Mouse (Mus musculus): ENCODE data around the gene Tulp2. TPM values are rescaled to one million over a fixed set of nuclear protein-coding genes. Genes with fewer than 3 reads are reported as not detected.
"Not testable (repeated sequence)": the region's sequence is repeated elsewhere in the genome, so short reads cannot be mapped to it uniquely, and the experiment has no call there.

The Tulp2 gene
- polyA plus RNA-seq, 1 experiment from 2014 or later: 0.92 TPM

- no peaks in the 10 kb centered on the region for H3K36me3 ChIP-seq
- 13% methylated on average over 16 of the region's 16 CpGs for WGBS
- H3K9ac ChIP-seq: no peak overlapping the region
- H3K4me3 ChIP-seq: no peak overlapping the region
- H3K4me2 ChIP-seq (replicated peaks): 0 out of 2 replicates have a peak overlapping the region, but pooled peaks have one; percentile 11
- H3K9me3 ChIP-seq: no peaks in the 10 kb centered on the region
- peak overlapping the region; percentile 57 for H3K27ac ChIP-seq
- H3K27me3 ChIP-seq: no peaks in the 10 kb centered on the region
- no peak for ATAC-seq (ENCODE audit: insufficient number of reproducible peaks, insufficient read depth, low FRiP score, low TSS enrichment)
- peaks cover 5% of the 10 kb centered on the region for H3K4me1 ChIP-seq
These were observed 33.8 kb downstream of the Tulp2 start for GRCm38 (mm10) chr7:45515436-45515835.

- H3K27me3 ChIP-seq; H3K9me3 ChIP-seq; ATAC-seq (ENCODE audit: insufficient number of reproducible peaks, insufficient read depth, low FRiP score, low TSS enrichment); H3K36me3 ChIP-seq; H3K4me1 ChIP-seq; H3K9ac ChIP-seq; H3K4me3 ChIP-seq; H3K4me2 ChIP-seq (replicated peaks); H3K27ac ChIP-seq: not testable (repeated sequence)
- 73% methylated on average over 5 of the region's 5 CpGs for WGBS
These were observed 35.2 kb downstream of the Tulp2 start for GRCm38 (mm10) chr7:45516846-45517245.

DNA sequence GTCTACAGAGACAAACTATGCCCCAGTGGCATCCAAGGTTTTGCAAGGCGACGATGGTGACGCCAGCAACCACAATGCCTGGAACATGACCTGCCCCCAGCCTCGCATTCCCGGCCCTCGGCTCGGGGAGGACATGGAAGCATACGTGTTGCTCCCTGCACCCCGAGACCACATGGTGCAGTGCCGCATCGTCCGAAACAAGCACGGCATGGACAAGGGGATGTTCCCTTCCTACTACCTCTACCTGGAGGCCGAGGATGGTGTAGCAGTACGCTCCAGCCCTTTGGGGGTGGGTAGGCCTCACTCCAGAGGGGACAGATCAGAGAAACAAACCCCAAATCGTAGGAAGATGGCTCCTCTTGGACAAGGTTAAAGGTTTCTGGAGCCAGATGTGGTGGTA is 36.9 kb downstream of the Tulp2 start:
- H3K27ac ChIP-seq: no peak overlapping the region
- WGBS: 92% methylated on average over 16 of the region's 16 CpGs
- H3K9ac ChIP-seq: no peak overlapping the region
- H3K4me1 ChIP-seq: peaks cover 14% of the 10 kb centered on the region
- H3K36me3 ChIP-seq: no peaks in the 10 kb centered on the region
- ATAC-seq (ENCODE audit: insufficient number of reproducible peaks, insufficient read depth, low FRiP score, low TSS enrichment): no peak
- H3K4me3 ChIP-seq: no peak overlapping the region
- H3K4me2 ChIP-seq (replicated peaks): no peak overlapping the region
- H3K9me3 ChIP-seq: no peaks in the 10 kb centered on the region
- no peaks in the 10 kb centered on the region for H3K27me3 ChIP-seq

GRCm38 (mm10) chr7:45519345-45520120 is 37.9 kb downstream of the Tulp2 start:
- 0 out of 2 replicates have a peak, but pooled peaks cover 3% of the 10 kb centered on the region for H3K36me3 ChIP-seq
- WGBS: 79% methylated on average over 8 of the region's 8 CpGs
- ATAC-seq (ENCODE audit: insufficient number of reproducible peaks, insufficient read depth, low FRiP score, low TSS enrichment): no peak
- no peaks in the 10 kb centered on the region for H3K9me3 ChIP-seq
- no peak overlapping the region for H3K4me3 ChIP-seq
- no peak overlapping the region for H3K4me2 ChIP-seq (replicated peaks)
- no peak overlapping the region for H3K27ac ChIP-seq
- H3K27me3 ChIP-seq: no peaks in the 10 kb centered on the region
- H3K9ac ChIP-seq: no peak overlapping the region
- H3K4me1 ChIP-seq: peaks cover 19% of the 10 kb centered on the region

- Histone ChIP-seq H3K9ac (no peak overlapping the region), H3K36me3 (0 out of 2 replicates have a peak, but pooled peaks cover 8% of the 10 kb centered on the region), H3K27ac (no peak overlapping the region), H3K4me2 (replicated peaks) (no peak overlapping the region), H3K9me3 (no peaks in the 10 kb centered on the region), H3K4me3 (no peak overlapping the region), H3K4me1 (peaks cover 24% of the 10 kb centered on the region), H3K27me3 (no peaks in the 10 kb centered on the region)
- WGBS: 93% methylated on average over 7 of the region's 7 CpGs
- no peak for ATAC-seq (ENCODE audit: insufficient number of reproducible peaks, insufficient read depth, low FRiP score, low TSS enrichment)
These were observed 38.9 kb downstream of the Tulp2 start for GRCm38 (mm10) chr7:45520605-45521004.

GRCm38 (mm10) chr7:45521728-45522184 is 40.1 kb downstream of the Tulp2 start:
- Histone ChIP-seq H3K9ac (peak overlapping the region; percentile 46), H3K4me2 (replicated peaks) (peak overlapping the region; percentile 45), H3K4me1 (peaks cover 24% of the 10 kb centered on the region), H3K27me3 (no peaks in the 10 kb centered on the region), H3K27ac (peak overlapping the region; percentile 79; the same call in 1 of the 2 replicates), H3K9me3 (no peaks in the 10 kb centered on the region), H3K36me3 (0 out of 2 replicates have a peak, but pooled peaks cover 8% of the 10 kb centered on the region), H3K4me3 (peak overlapping the region; percentile 42)
- peak; percentile 57; the same call in 1 of the 2 replicates for ATAC-seq (ENCODE audit: insufficient number of reproducible peaks, insufficient read depth, low FRiP score, low TSS enrichment)
- 1% methylated on average over 28 of the region's 28 CpGs for WGBS

DNA sequence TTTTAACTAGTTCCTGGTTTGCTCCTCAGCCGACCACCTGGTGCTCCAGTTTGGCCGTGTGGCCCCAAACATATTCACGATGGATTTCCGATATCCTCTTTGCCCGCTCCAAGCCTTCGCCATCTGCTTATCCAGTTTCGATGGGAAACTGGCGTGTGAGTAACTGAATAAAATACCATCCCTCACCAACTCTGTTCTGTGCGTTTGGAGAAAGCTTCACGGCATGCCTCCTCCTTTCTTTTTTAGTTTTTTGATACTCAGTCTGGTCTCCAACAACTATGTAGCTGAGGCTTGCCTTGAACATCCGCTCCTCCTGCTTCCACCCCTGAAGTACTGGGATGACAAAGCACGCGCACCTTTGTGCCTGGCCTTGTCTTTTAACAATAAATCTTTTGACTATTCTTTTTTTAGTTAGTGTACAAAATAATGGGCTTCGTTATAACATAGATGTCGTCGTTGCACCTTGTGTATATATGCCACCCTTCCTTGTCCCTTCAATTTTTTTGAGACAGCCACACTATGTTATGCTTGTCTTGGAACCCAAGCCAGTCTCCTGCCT is 40.6 kb downstream of the Tulp2 start:
- Histone ChIP-seq H3K4me2 (replicated peaks) (peak overlapping the region; percentile 45), H3K9me3 (no peaks in the 10 kb centered on the region), H3K4me3 (peak overlapping the region; percentile 42), H3K27me3 (no peaks in the 10 kb centered on the region), H3K9ac (peak overlapping the region; percentile 46; the same call in 1 of the 2 replicates), H3K36me3 (0 out of 2 replicates have a peak, but pooled peaks cover 8% of the 10 kb centered on the region), H3K27ac (0 out of 2 replicates have a peak overlapping the region, but pooled peaks have one; percentile 79), H3K4me1 (peaks cover 24% of the 10 kb centered on the region)
- no peak for ATAC-seq (ENCODE audit: insufficient number of reproducible peaks, insufficient read depth, low FRiP score, low TSS enrichment)
- 53% methylated on average over 16 of the region's 16 CpGs for WGBS

DNA sequence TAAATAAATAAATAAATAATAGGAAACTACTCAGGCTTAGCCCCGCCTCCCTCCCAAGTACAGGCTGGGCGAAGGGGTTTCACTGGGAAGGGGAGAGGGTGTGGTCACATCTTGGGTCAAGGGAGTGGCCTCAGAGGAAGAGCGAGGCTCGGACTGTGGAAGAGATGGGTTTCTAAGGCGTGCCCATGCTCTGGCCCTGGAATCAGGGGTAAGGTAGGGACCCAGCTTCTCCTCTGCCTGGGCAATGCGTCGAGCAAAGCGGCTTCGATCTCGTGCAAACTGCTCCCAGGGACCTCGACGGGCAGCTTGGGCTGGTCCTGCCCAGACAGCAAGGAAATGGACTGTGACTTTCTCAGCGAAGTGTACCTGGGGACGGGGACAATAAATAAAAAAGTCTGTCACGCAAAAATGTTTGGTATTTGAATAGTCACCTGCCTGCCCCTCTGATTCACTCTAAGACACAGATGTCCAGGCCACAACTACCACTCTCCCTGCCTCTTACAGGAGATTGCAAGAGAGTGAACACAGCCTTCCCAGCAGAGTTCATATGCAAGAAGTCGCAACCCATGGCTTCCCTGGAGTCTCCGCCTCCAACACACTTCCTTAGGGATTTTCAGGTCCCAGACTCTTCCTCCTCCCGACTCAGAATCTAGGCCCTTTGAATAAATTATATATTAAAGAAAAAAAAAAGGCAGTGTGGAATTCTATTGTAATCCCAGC is 41.4 kb downstream of the Tulp2 start:
- no peak for ATAC-seq (ENCODE audit: insufficient number of reproducible peaks, insufficient read depth, low FRiP score, low TSS enrichment)
- 0 out of 2 replicates have a peak overlapping the region, but pooled peaks have one; percentile 0 for H3K27ac ChIP-seq
- H3K9me3 ChIP-seq: no peaks in the 10 kb centered on the region
- 68% methylated on average over 18 of the region's 18 CpGs for WGBS
- no peaks in the 10 kb centered on the region for H3K27me3 ChIP-seq
- peak overlapping the region; percentile 11; the same call in 1 of the 2 replicates for H3K4me2 ChIP-seq (replicated peaks)
- no peak overlapping the region for H3K9ac ChIP-seq
- H3K4me3 ChIP-seq: peak overlapping the region; percentile 18; the same call in 1 of the 2 replicates
- H3K36me3 ChIP-seq: 0 out of 2 replicates have a peak, but pooled peaks cover 8% of the 10 kb centered on the region
- peaks cover 24% of the 10 kb centered on the region for H3K4me1 ChIP-seq

DNA sequence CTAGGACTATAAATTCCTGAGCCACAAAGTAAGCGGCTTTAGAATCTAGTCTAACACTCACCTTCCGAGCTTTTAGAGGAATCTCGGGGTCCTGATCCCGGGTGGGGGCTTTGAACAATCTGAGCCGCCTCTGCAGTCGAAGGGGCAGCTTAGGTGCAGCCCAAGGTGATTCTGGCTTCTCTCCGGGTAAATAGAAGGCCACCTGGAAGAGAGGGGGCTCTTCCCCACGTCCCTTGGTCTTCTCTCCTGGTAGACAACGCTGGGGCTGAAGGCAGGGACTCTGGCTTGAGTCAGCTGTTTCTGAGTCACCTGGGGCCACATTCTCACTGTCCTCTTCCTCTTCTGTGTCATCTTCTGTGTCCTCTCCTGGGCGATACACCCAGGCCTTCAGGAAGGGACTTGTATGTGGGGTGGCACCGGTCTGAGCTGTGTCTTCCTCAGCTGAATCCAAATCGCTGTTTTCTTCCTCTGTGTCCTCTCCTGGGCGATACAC is 42.0 kb downstream of the Tulp2 start:
- 0 out of 2 replicates have a peak overlapping the region, but pooled peaks have one; percentile 11 for H3K27ac ChIP-seq
- H3K9me3 ChIP-seq: no peaks in the 10 kb centered on the region
- H3K4me2 ChIP-seq (replicated peaks): peak overlapping the region; percentile 11; the same call in 1 of the 2 replicates
- no peak overlapping the region for H3K9ac ChIP-seq
- no peaks in the 10 kb centered on the region for H3K27me3 ChIP-seq
- peaks cover 24% of the 10 kb centered on the region for H3K4me1 ChIP-seq
- 82% methylated on average over 13 of the region's 13 CpGs for WGBS
- no peak for ATAC-seq (ENCODE audit: insufficient number of reproducible peaks, insufficient read depth, low FRiP score, low TSS enrichment)
- 0 out of 2 replicates have a peak, but pooled peaks cover 8% of the 10 kb centered on the region for H3K36me3 ChIP-seq
- peak overlapping the region; percentile 18 for H3K4me3 ChIP-seq

DNA sequence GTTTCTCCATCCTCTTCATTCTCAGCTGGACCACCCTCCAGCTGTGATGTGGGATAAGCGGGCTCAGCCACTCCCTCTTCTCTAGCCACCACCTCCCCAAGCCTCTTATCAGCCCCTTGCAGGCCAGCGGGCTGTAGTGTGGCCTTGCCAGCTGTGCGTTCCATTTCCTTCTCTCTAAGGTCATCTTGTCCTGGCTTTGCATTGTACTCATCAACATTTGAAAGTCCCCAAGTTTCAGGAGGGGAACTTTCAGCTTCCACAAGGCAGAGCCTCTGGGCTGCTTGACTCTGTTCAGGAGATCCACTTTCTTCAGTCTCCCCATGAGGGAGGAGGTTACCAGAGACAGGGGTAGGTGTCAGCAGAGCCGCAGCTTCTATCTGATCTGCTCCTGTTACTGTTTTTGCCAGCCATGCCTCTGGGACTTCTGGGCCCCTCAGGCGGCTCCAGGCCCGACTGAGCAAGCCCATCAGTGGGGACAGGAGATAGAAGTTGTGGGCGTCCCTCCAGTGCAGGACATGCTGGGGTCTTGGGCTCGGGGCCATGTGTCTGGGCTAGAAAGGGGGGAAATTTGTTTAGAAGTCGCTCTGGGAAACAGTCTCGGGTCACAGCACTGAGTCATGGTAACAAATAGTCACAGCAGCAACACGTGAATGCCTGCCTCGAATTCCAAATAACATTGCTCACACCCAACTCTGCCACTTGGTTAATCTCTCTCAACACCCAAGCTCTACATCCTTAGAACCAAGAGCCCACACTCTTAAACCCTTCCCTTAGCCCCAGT is 43.4 kb downstream of the Tulp2 start:
- Histone ChIP-seq H3K9me3 (no peaks in the 10 kb centered on the region), H3K36me3 (0 out of 2 replicates have a peak, but pooled peaks cover 8% of the 10 kb centered on the region), H3K27me3 (no peaks in the 10 kb centered on the region), H3K9ac (peak overlapping the region; percentile 85), H3K4me3 (peak overlapping the region; percentile 85), H3K4me2 (replicated peaks) (peak overlapping the region; percentile 75), H3K27ac (peak overlapping the region; percentile 86), H3K4me1 (peaks cover 31% of the 10 kb centered on the region)
- WGBS: 26% methylated on average over 12 of the region's 12 CpGs
- ATAC-seq (ENCODE audit: insufficient number of reproducible peaks, insufficient read depth, low FRiP score, low TSS enrichment): no peak
